Mouse (Mus musculus) frontal cortex, adult 2 months (tissue): ENCODE measurements around the gene Dgat2l6. TPM values are rescaled to one million over a fixed set of nuclear protein-coding genes. Genes with fewer than 3 reads are reported as not detected.

Experiments
- DNase-seq, 2 experiments: peaks; one replicate each; pipeline ENCODE4 v3.0.0; 2022; ENCODE audit warnings: low spot score in 1 of 2; ENCODE audit errors: extremely low spot score in 1 of 2
- polyA plus RNA-seq: library from polyadenylated mRNA; depleted of rRNA; stranded (reverse); fragments of >200 nt; gene quantifications from 2 replicates; pipeline ENCODE4 v1.2.3, GENCODE M21; 2012; rRNA removed

Dgat2l6 gene
- polyA plus RNA-seq: 1.5 and 1.6 TPM in 2 replicates

DNA sequence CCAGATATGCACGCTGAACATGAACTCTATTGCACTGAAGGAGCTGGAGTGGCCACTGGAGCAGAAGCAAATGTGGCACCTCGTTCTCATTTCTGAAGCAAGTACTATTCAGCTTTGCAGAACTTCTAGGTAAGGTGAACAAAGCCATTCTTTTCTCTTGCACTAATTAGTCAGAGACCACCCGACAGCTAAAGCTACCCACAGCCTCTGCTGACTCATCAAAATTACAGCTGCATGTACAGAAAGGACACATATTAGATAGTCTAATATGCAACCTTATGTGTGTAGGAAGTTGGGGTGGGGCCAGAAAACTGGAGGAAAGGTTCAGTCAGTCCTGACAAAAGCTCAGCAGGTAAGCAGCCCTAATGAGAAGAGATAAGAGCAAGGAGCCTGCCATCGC, at the start of gene Dgat2l6:
TSS of gene Dgat2l6 (plus strand) at position 368 of the 400 bp plus-strand sequence.
- no peak for DNase-seq

DNA sequence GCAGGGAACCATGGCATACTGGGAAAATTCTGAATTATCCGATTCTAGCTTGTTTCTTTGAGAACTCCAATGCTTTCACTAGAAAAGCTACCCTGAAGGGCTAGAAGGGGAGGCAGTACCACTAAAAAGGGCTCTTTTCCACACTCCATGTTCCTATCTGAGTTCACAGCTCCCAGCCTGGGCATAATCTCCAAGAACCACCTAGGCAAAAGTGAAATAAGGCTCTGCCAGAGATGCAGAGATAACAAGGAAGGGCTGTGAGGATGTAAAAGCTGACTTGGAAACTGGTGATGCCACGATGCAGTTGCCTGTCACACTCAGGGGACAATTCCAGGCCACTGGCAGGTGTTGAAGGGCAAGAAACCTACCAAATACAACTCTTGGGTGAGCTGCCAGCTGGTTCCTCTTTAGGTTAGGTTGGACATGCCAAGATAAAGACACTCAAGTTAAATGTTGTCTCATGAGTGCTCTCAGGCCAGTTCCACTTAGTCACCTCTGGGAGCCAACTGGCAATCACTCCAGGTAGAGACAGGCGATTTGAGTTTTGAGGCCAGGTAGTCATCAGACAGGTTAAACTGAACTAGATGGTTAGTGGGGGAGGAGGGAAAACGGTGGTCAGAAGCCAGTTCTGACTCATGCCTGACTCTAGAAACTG, 48.9 kb upstream of the Dgat2l6 start:
- no peak for DNase-seq

DNA sequence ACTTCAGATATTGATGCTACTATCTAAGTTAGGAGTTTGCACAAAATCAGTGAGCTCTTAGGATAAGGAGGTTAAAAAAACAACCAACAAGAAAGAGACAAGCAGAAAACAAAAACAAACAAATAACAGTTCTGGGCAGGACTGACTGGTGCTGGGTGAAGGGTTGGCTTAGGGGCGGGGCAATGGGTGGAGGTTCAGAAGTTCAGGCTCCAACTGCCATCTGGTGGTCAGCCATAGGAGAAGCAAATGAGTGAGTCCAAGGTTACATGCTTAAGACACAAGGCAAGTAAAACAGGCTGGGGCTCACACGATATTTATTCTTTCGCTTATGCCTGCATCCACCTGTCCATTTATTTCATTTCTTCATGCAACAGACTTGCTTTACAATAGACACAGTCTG, 44.3 kb upstream of the Dgat2l6 start:
- peak; percentile 9 to 55 for DNase-seq

- DNase-seq: no peak
Measured at GRCm38 (mm10) chrX:100493500-100494067, 31.1 kb upstream of the Dgat2l6 start.

- DNase-seq: peak; percentile 80 to 86
Measured at GRCm38 (mm10) chrX:100494068-100494978, 30.3 kb upstream of the Dgat2l6 start, which contains the start of gene Igbp1. Igbp1 (plus strand) TSS chrX:100494291.

DNA sequence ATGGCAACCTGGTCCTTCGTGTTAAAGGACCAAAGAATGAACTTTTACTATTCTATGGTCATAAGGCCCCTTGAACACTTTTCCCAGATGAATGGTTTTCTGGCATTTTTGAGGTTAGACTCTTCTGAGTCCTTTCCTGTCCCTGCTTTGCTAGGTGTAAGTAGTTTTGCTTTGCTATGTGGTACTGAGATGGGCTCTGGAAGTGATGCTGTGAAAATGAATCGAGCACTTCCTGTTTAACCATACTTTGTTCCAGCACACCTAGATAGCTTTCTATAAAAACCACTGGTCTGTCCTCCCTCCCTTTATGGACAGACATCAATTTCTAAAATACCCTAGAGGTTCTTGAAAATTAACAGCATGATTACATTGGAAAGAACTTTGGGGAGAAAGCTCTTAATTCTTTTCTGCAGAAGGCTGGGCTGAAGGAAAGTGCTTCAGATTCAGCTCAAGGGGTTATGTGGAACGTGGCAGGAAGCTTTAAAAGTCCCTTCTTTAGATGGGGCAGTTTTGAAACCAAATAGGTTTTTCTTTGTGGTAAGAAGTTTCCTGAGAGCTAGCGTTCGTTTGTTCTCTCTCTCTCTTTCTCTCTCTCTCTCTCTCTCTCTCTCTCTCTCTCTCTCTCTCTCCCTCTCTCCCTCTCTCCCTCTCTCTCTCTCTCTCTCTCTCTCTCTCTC, 20.3 kb upstream of the Dgat2l6 start:
- DNase-seq: no peak

DNA sequence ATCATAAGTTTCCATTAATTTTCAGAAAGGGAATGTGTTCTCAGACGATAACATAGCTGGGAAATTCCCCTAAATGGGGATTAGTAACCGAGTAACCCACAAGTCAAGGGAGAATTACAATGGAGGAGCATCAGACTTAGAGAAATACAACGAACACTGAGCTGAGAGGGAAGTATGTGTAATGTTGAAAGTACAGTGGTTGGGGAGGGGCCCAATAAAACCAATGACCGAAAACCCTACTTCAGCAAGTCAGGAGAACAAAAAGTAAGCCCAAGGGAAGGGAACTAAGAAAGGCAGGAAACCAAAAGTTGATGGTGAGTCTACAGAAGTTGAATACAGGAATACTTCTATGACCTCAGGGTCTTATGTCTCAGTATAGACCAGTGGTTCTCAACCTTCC, 16.5 kb upstream of the Dgat2l6 start:
- no peak for DNase-seq

DNA sequence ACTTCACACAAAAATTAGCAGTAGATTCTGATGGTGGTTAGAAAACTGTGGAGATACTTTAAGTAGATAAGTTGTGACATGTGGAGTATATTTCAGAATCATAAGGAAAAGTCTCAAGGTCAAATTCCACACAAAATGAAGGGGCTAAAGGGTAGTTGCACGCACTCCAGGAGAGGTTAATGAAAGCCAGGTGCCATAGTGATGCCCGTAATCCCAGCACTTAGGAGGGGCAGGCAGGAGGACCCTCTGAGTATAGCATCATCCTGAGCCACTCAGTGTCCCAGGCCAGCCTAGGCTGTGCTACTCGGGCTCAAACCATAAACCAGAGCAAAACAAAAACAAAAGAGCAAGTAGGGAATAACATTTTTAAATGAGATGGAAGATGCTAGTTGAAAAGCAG, 14.7 kb upstream of the Dgat2l6 start:
- DNase-seq: no peak

- peak; percentile 28 to 32 for DNase-seq
Measured at GRCm38 (mm10) chrX:100516683-100517082, 8.0 kb upstream of the Dgat2l6 start.

GRCm38 (mm10) chrX:100517626-100518025, 7.0 kb upstream of the Dgat2l6 start:
- peak; percentile 40 to 66 for DNase-seq

- DNase-seq: no peak
Measured at GRCm38 (mm10) chrX:100518532-100518931, 6.1 kb upstream of the Dgat2l6 start.

GRCm38 (mm10) chrX:100556026-100556425, 31.4 kb downstream of the Dgat2l6 start:
- DNase-seq: no peak

- DNase-seq: peak in 1 of 2 experiments; percentile 28
Measured at GRCm38 (mm10) chrX:100565696-100566095, 41.1 kb downstream of the Dgat2l6 start.

DNA sequence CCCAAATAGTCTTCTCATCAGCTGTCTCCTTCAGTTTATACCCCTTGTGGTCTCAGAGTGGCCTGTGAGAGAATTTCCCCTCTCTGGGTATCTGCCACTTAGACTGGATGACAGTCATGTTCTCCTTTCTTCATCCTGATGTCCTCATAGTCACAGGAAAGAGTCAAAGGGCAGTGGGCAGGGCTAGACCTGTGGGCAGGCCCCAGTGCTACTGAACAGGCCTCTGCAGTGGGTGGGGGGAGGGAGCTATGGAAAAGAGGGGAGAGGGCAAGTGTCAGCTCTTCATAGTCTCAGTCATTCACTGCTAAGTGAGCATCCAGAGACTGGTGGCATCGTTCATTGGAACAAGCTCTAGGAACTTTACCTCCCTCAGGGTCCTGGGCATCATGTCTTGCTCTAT, 47.3 kb downstream of the Dgat2l6 start, which contains the start of gene Awat1:
TSS of gene Awat1 (plus strand) at position 301 of the 400 bp plus-strand sequence.
- DNase-seq: no peak

- DNase-seq: no peak
Measured at GRCm38 (mm10) chrX:100594791-100595190, 70.2 kb downstream of the Dgat2l6 start, which contains the start of gene P2ry4. P2ry4 (minus strand) TSS chrX:100594869.

Other genes starting within 250 kb of the Dgat2l6 start
- gene Otud6a, start 95.8 kb upstream of the Dgat2l6 start, polyA plus RNA-seq: not detected in 2 replicates
- 0.22 and 0.34 TPM in 2 replicates for gene Awat2, start 82.1 kb upstream of the Dgat2l6 start, polyA plus RNA-seq
- 44.8 and 47.8 TPM in 2 replicates for gene Igbp1, start 30.5 kb upstream of the Dgat2l6 start, polyA plus RNA-seq
- gene Awat1, start 47.4 kb downstream of the Dgat2l6 start, polyA plus RNA-seq: not detected in 2 replicates
- 0.02 and 0.04 TPM in 2 replicates for gene P2ry4, start 70.0 kb downstream of the Dgat2l6 start, polyA plus RNA-seq
- gene Arr3, start 80.7 kb downstream of the Dgat2l6 start, polyA plus RNA-seq: 3.4 and 4.2 TPM in 2 replicates
- gene Kif4, start 100.9 kb downstream of the Dgat2l6 start, polyA plus RNA-seq: 0.88 and 0.92 TPM in 2 replicates
- gene Pdzd11, start 101.7 kb downstream of the Dgat2l6 start, polyA plus RNA-seq: 51.4 and 58.5 TPM in 2 replicates
- gene Gdpd2, start 205.0 kb downstream of the Dgat2l6 start, polyA plus RNA-seq: 12.4 and 13.1 TPM in 2 replicates
- 102 TPM in 2 replicates for gene Dlg3, start 242.9 kb downstream of the Dgat2l6 start, polyA plus RNA-seq